Mouse (Mus musculus) gonadal fat pad, adult 2 months (tissue): ENCODE results near the gene Barhl2. TPM values are rescaled to one million over a fixed set of nuclear protein-coding genes. Genes with fewer than 3 reads are reported as not detected.

Source experiments
- DNase-seq: peaks from one replicate; pipeline ENCODE4 v3.0.0-alpha.2; 2012; ENCODE audit warnings: low read depth
- polyA plus RNA-seq: library from polyadenylated mRNA; depleted of rRNA; stranded (reverse); fragments of >200 nt; gene quantifications from 2 replicates; pipeline ENCODE4 v1.2.3, GENCODE M21; 2012; rRNA removed

The Barhl2 gene
- polyA plus RNA-seq, 1 experiment: not detected

- no peak for DNase-seq
These were observed 42.2 kb downstream of the Barhl2 start for GRCm38 (mm10) chr5:106415734-106416133.

- DNase-seq: no peak
These were observed 55.2 kb downstream of the Barhl2 start for GRCm38 (mm10) chr5:106402761-106403160.

Other genes starting within 250 kb of the Barhl2 start
- not detected in 2 replicates for gene Gm17304, start 150.9 kb upstream of the Barhl2 start, polyA plus RNA-seq
- 12.4 and 13.4 TPM in 2 replicates for gene Zfp644, start 239.1 kb upstream of the Barhl2 start, polyA plus RNA-seq